Mouse (Mus musculus): ENCODE data around the gene Scgb1c1.
"Not testable (repeated sequence)": the region's sequence is repeated elsewhere in the genome, so short reads cannot be mapped to it uniquely, and the experiment has no call there.

Scgb1c1 gene

GRCm38 (mm10) chr7:140880865-140881515 lies 35.6 kb downstream of the Scgb1c1 start:
- DNase-seq (ENCODE audit: low read depth, low spot score): no peak

- DNase-seq (ENCODE audit: low read depth, low spot score): peak; percentile 86
Observed at GRCm38 (mm10) chr7:140881696-140882468, 36.5 kb downstream of the Scgb1c1 start, which contains the start of the genes Psmd13 and Sirt3. TSS of gene Psmd13 (plus strand) at chr7:140881968. TSS of gene Sirt3 (minus strand) at chr7:140882309.

- no peak for DNase-seq (ENCODE audit: low read depth, low spot score)
Observed at GRCm38 (mm10) chr7:140882469-140882803, 37.1 kb downstream of the Scgb1c1 start.

GRCm38 (mm10) chr7:140890636-140891035 lies 45.3 kb downstream of the Scgb1c1 start:
- not testable (repeated sequence) for DNase-seq (ENCODE audit: low read depth, low spot score)

GRCm38 (mm10) chr7:140894031-140894430 lies 48.7 kb downstream of the Scgb1c1 start:
- no peak for DNase-seq (ENCODE audit: low read depth, low spot score)

- DNase-seq (ENCODE audit: low read depth, low spot score): no peak
Observed at GRCm38 (mm10) chr7:140894611-140895010, 49.3 kb downstream of the Scgb1c1 start.
